ENCODE assay signal across 8 mouse cellular contexts in genomic region chr11:35798495-35798820, GRCm38 (mm10). TPM values are rescaled to one million over a fixed set of nuclear protein-coding genes. Genes with fewer than 3 reads are reported as not detected.
DNase-seq lines count a peak whose midpoint lies in the region; ATAC-seq lines count a peak whose summit lies in the region.

No protein-coding gene starts in this region.

- no peak for ATAC-seq in lung, embryonic 16.5 days (ENCODE audit: low read depth)
- ATAC-seq in hindbrain, embryonic 16.5 days = peak; percentile 97
- no peak for ATAC-seq in limb, embryonic 13.5 days (ENCODE audit: low FRiP score, low read depth)
- ATAC-seq in megakaryocyte progenitor cell, adult 5-6 weeks (replicated peaks; ENCODE audit: poor library complexity) = no peak

- peaks cover 45% of the 10 kb centered on the region for H3K27me3 ChIP-seq in lung, embryonic 16.5 days (ENCODE audit: control insufficient read depth, insufficient read depth, low read depth, low read length)
- H3K27me3 ChIP-seq in hindbrain, embryonic 16.5 days (replicated peaks; ENCODE audit: control insufficient read depth, insufficient read depth, low read length) = peaks cover 4% of the 10 kb centered on the region
- H3K27me3 ChIP-seq in limb, embryonic 13.5 days = peaks cover 73% of the 10 kb centered on the region

- no peak overlapping the region for H3K27ac ChIP-seq in lung, embryonic 16.5 days (ENCODE audit: low read length)
- H3K27ac ChIP-seq in hindbrain, embryonic 16.5 days (ENCODE audit: low read depth, low read length) = peak overlapping the region; percentile 91
- no peak overlapping the region for H3K27ac ChIP-seq in limb, embryonic 13.5 days

- H3K4me1 ChIP-seq in lung, embryonic 16.5 days (replicated peaks; ENCODE audit: control insufficient read depth, insufficient read depth, low read length) = no peaks in the 10 kb centered on the region; the same call in 1 of the 2 replicates
- peaks cover 11% of the 10 kb centered on the region for H3K4me1 ChIP-seq in hindbrain, embryonic 16.5 days (ENCODE audit: control insufficient read depth, insufficient read depth, low read depth, low read length)
- H3K4me1 ChIP-seq in limb, embryonic 13.5 days = peaks cover 13% of the 10 kb centered on the region

- H3K9me3 ChIP-seq in lung, embryonic 16.5 days (ENCODE audit: control insufficient read depth, low read length) = no peaks in the 10 kb centered on the region
- no peaks in the 10 kb centered on the region for H3K9me3 ChIP-seq in hindbrain, embryonic 16.5 days (ENCODE audit: control insufficient read depth, low read length)
- H3K9me3 ChIP-seq in limb, embryonic 13.5 days = no peaks in the 10 kb centered on the region

- H3K4me2 ChIP-seq in lung, embryonic 16.5 days (ENCODE audit: low read depth, low read length) = peak overlapping the region; percentile 50
- peak overlapping the region; percentile 54 for H3K4me2 ChIP-seq in hindbrain, embryonic 16.5 days (ENCODE audit: low read length)
- H3K4me2 ChIP-seq in limb, embryonic 13.5 days (replicated peaks) = peak overlapping the region; percentile 68

- 6% methylated on average over 23 of the region's 23 CpGs for WGBS in lung, embryonic 16.5 days
- WGBS in hindbrain, embryonic 16.5 days = under 1% methylated on average over 23 of the region's 23 CpGs
- WGBS in limb, embryonic 13.5 days = 4% methylated on average over 23 of the region's 23 CpGs

- no peak overlapping the region for H3K9ac ChIP-seq in lung, embryonic 16.5 days (ENCODE audit: low read length)
- peak overlapping the region; percentile 83 for H3K9ac ChIP-seq in hindbrain, embryonic 16.5 days (ENCODE audit: low read depth, low read length)
- H3K9ac ChIP-seq in limb, embryonic 13.5 days = no peak overlapping the region

- H3K4me3 ChIP-seq in lung, embryonic 16.5 days (ENCODE audit: low read length) = peak overlapping the region; percentile 31
- peak overlapping the region; percentile 76 for H3K4me3 ChIP-seq in hindbrain, embryonic 16.5 days (ENCODE audit: low read length)
- peak overlapping the region; percentile 43 for H3K4me3 ChIP-seq in limb, embryonic 13.5 days

- H3K36me3 ChIP-seq in lung, embryonic 16.5 days (ENCODE audit: control insufficient read depth, insufficient read depth, low read length) = no peaks in the 10 kb centered on the region
- H3K36me3 ChIP-seq in hindbrain, embryonic 16.5 days (ENCODE audit: control insufficient read depth, insufficient read depth, low read length) = no peaks in the 10 kb centered on the region
- H3K36me3 ChIP-seq in limb, embryonic 13.5 days = no peaks in the 10 kb centered on the region

- no peak for DNase-seq in lung, adult 18-20 months
- DNase-seq in embryo, embryonic 11 days = peak; percentile 58
- peak; percentile 79 for DNase-seq in right cerebral cortex, postnatal 4 days
- DNase-seq in urinary bladder, postnatal 14 days (ENCODE audit: low spot score) = no peak

RNA-seq across cellular contexts. Expression of gene Fbll1, which starts 0.2 kb away (rescaled TPM):
- not detected in 2 replicates for polyA plus RNA-seq in lung, embryonic 16.5 days (2015; fragmentation: Nextera tagmentation; extraction: Ambion mirVana)
- polyA plus RNA-seq in hindbrain, embryonic 16.5 days (2015; fragmentation: Nextera tagmentation; extraction: Ambion mirVana) = 4.8 and 12.2 TPM in 2 replicates
- polyA plus RNA-seq in limb, embryonic 13.5 days (2015; fragmentation: Nextera tagmentation; extraction: Ambion mirVana) = not detected in 2 replicates
- not detected in 2 replicates for total RNA-seq in megakaryocyte progenitor cell, adult 5-6 weeks (2015)
- total RNA-seq in megakaryocyte progenitor cell, adult 5-6 weeks (2017) = not detected in 2 replicates

RNA-seq across cellular contexts. Expression of gene Pank3, which starts 29.2 kb away (rescaled TPM):
- polyA plus RNA-seq in lung, embryonic 16.5 days (2015; fragmentation: Nextera tagmentation; extraction: Ambion mirVana) = 11.8 and 13.2 TPM in 2 replicates
- 16.6 and 18.4 TPM in 2 replicates for polyA plus RNA-seq in hindbrain, embryonic 16.5 days (2015; fragmentation: Nextera tagmentation; extraction: Ambion mirVana)
- 15.6 and 18.0 TPM in 2 replicates for polyA plus RNA-seq in limb, embryonic 13.5 days (2015; fragmentation: Nextera tagmentation; extraction: Ambion mirVana)
- 19.1 and 21.1 TPM in 2 replicates for total RNA-seq in megakaryocyte progenitor cell, adult 5-6 weeks (2015)
- total RNA-seq in megakaryocyte progenitor cell, adult 5-6 weeks (2017) = 27.0 and 27.3 TPM in 2 replicates

RNA-seq across cellular contexts. Expression of gene Rars, which starts 35.8 kb away (rescaled TPM):
- 70.9 and 74.9 TPM in 2 replicates for polyA plus RNA-seq in lung, embryonic 16.5 days (2015; fragmentation: Nextera tagmentation; extraction: Ambion mirVana)
- polyA plus RNA-seq in hindbrain, embryonic 16.5 days (2015; fragmentation: Nextera tagmentation; extraction: Ambion mirVana) = 64.9 and 70.3 TPM in 2 replicates
- polyA plus RNA-seq in limb, embryonic 13.5 days (2015; fragmentation: Nextera tagmentation; extraction: Ambion mirVana) = 88.4 and 90.7 TPM in 2 replicates
- total RNA-seq in megakaryocyte progenitor cell, adult 5-6 weeks (2015) = 124 and 138 TPM in 2 replicates
- 97.4 and 113 TPM in 2 replicates for total RNA-seq in megakaryocyte progenitor cell, adult 5-6 weeks (2017)

Comparison
In these comparisons a context has a peak if more than half of its experiments do, and no peak if none do; other contexts are left out.
1. DNase-seq: peak in embryo, embryonic 11 days (single experiment) and right cerebral cortex, postnatal 4 days (single experiment); none in lung, adult 18-20 months (0 of 2) and urinary bladder, postnatal 14 days (single experiment).
2. Peak in every context shown above with its lines, with median percentiles within 50 percentile points of each other: H3K4me2 ChIP-seq and H3K4me3 ChIP-seq.